Mouse (Mus musculus) neural tube, embryonic 14.5 days (tissue): ENCODE measurements at regions not wholly inside any gene's neighbourhood (a gene's known extent, or its start where the extent isn't known, plus 50 kb on each side); places are given as distances from the start of the nearest gene placed in this dataset.
A peak's percentile ranks its signal among the peaks of the same experiment; 100 is the strongest.

ENCODE experiments used
- ATAC-seq: fragments of 200-750 bp; cut with Nextera tagmentation; 2 replicates; pipeline ENCODE4 v1.8.0; 2017; ENCODE audit warnings: low read depth, mild to moderate bottlenecking, moderate TSS enrichment, moderate library complexity
- H3K27ac ChIP-seq: fragments of 300-500 bp; sonication (generic); 2 replicates; pipeline ENCODE4 v1.5.1; 2014; ENCODE audit warnings: low read depth, mild to moderate bottlenecking, control low read depth, low read length, moderate library complexity, mixed read lengths
- H3K27me3 ChIP-seq: fragments of 300-500 bp; sonication (generic); 2 replicates; pipeline ENCODE4 v1.6.1; 2014; ENCODE audit warnings: low read length; ENCODE audit not compliant: control insufficient read depth, insufficient read depth
- H3K36me3 ChIP-seq: fragments of 300-500 bp; sonication (generic); 2 replicates; pipeline ENCODE4 v1.6.1; 2014; ENCODE audit warnings: low read length, mixed read lengths; ENCODE audit not compliant: control insufficient read depth, insufficient read depth
- H3K4me1 ChIP-seq: fragments of 300-500 bp; sonication (generic); 2 replicates; pipeline ENCODE4 v1.6.1; 2014; ENCODE audit warnings: low read length; ENCODE audit not compliant: control insufficient read depth, insufficient read depth
- H3K4me2 ChIP-seq: fragments of 300-500 bp; sonication (generic); 2 replicates; pipeline ENCODE4 v1.6.1; 2014; ENCODE audit warnings: mild to moderate bottlenecking, low read depth, low read length, control low read depth
- H3K4me3 ChIP-seq: fragments of 300-500 bp; sonication (generic); 2 replicates; pipeline ENCODE4 v1.5.1; 2014; ENCODE audit warnings: low read depth, low read length, control low read depth, mixed read lengths
- H3K9ac ChIP-seq: fragments of 300-500 bp; sonication (generic); replicated peaks from 2 replicates; pipeline ENCODE4 v1.6.1; 2014; ENCODE audit warnings: low read depth, mild to moderate bottlenecking, control low read depth, low read length, mixed read lengths
- H3K9me3 ChIP-seq: fragments of 300-500 bp; sonication (generic); 2 replicates; pipeline ENCODE4 v1.6.1; 2016; ENCODE audit warnings: low read length; ENCODE audit not compliant: control insufficient read depth
- WGBS: fragments of 180-500 bp; shearing (Covaris S2); extraction: QIAGEN DNeasy Blood & Tissue Kit; methylation state at CpG from one replicate; pipeline ENCODE4 v1.1.7; 2014; 5-methylcytosine and 5-hydroxymethylcytosine counted together

GRCm38 (mm10) chr9:41588466-41589425 lies 427.2 kb upstream of the Ubash3b start:
- H3K27ac ChIP-seq: peak overlapping the region; percentile 72
- H3K36me3 ChIP-seq: peaks cover 47% of the 10 kb centered on the region
- ATAC-seq: no peak

GRCm38 (mm10) chr9:41587762-41588161 lies 426.3 kb upstream of the Ubash3b start:
- ATAC-seq: no peak
- WGBS: 37% methylated on average over 4 of the region's 4 CpGs
- Histone ChIP-seq H3K9ac (peak overlapping the region; percentile 100), H3K36me3 (peaks cover 47% of the 10 kb centered on the region), H3K27me3 (no peaks in the 10 kb centered on the region), H3K27ac (peak overlapping the region; percentile 94), H3K4me2 (peak overlapping the region; percentile 86), H3K4me1 (peaks cover 37% of the 10 kb centered on the region), H3K4me3 (peak overlapping the region; percentile 89), H3K9me3 (no peaks in the 10 kb centered on the region)

More at GRCm38 (mm10) chr9:41588466-41589425, 427.2 kb upstream of the Ubash3b start:
- peak overlapping the region; percentile 49 for H3K9ac ChIP-seq
- H3K4me2 ChIP-seq: peak overlapping the region; percentile 86
- H3K4me1 ChIP-seq: peaks cover 37% of the 10 kb centered on the region
- H3K27me3 ChIP-seq: no peaks in the 10 kb centered on the region
- WGBS: 64% methylated on average over 9 of the region's 9 CpGs
- H3K4me3 ChIP-seq: peak overlapping the region; percentile 17; the same call in 1 of the 2 replicates
- H3K9me3 ChIP-seq: no peaks in the 10 kb centered on the region

- Histone ChIP-seq H3K9ac (peak overlapping the region; percentile 100), H3K4me1 (peaks cover 37% of the 10 kb centered on the region), H3K27ac (peak overlapping the region; percentile 94), H3K36me3 (peaks cover 44% of the 10 kb centered on the region), H3K9me3 (no peaks in the 10 kb centered on the region), H3K4me2 (peak overlapping the region; percentile 86), H3K27me3 (no peaks in the 10 kb centered on the region), H3K4me3 (peak overlapping the region; percentile 89)
- 50% methylated on average over 4 of the region's 4 CpGs for WGBS
- no peak for ATAC-seq
Measured at GRCm38 (mm10) chr9:41586966-41587570, 425.6 kb upstream of the Ubash3b start.

GRCm38 (mm10) chr9:41586291-41586690 lies 424.8 kb upstream of the Ubash3b start:
- peak; percentile 67; the same call in 1 of the 2 replicates for ATAC-seq
- Histone ChIP-seq H3K4me3 (peak overlapping the region; percentile 89), H3K4me2 (peak overlapping the region; percentile 86), H3K9me3 (no peaks in the 10 kb centered on the region), H3K36me3 (peaks cover 38% of the 10 kb centered on the region), H3K4me1 (peaks cover 37% of the 10 kb centered on the region), H3K27ac (peak overlapping the region; percentile 94), H3K27me3 (no peaks in the 10 kb centered on the region), H3K9ac (peak overlapping the region; percentile 100)
- WGBS: 38% methylated on average over 7 of the region's 7 CpGs

GRCm38 (mm10) chr9:41585771-41586170 lies 424.3 kb upstream of the Ubash3b start:
- H3K9ac ChIP-seq: peak overlapping the region; percentile 100
- peak overlapping the region; percentile 86 for H3K4me2 ChIP-seq
- H3K36me3 ChIP-seq: peaks cover 33% of the 10 kb centered on the region
- 0 out of 2 replicates have a peak, but pooled peaks have one; percentile 14 for ATAC-seq
- peak overlapping the region; percentile 89 for H3K4me3 ChIP-seq
- H3K9me3 ChIP-seq: no peaks in the 10 kb centered on the region
- peaks cover 37% of the 10 kb centered on the region for H3K4me1 ChIP-seq
- 19% methylated on average over 5 of the region's 5 CpGs for WGBS
- no peaks in the 10 kb centered on the region for H3K27me3 ChIP-seq
- peak overlapping the region; percentile 94 for H3K27ac ChIP-seq

- ATAC-seq: no peak
- H3K36me3 ChIP-seq: peaks cover 29% of the 10 kb centered on the region
Measured at GRCm38 (mm10) chr9:41585012-41585411, 423.5 kb upstream of the Ubash3b start.

GRCm38 (mm10) chr9:41583711-41584329 lies 422.3 kb upstream of the Ubash3b start:
- ATAC-seq: no peak
- H3K4me3 ChIP-seq: peak overlapping the region; percentile 89
- peak overlapping the region; percentile 100 for H3K9ac ChIP-seq
- peaks cover 25% of the 10 kb centered on the region for H3K4me1 ChIP-seq
- peak overlapping the region; percentile 99 for H3K27ac ChIP-seq
- H3K27me3 ChIP-seq: no peaks in the 10 kb centered on the region
- peaks cover 18% of the 10 kb centered on the region; the same call in 1 of the 2 replicates for H3K36me3 ChIP-seq
- WGBS: 11% methylated on average over 8 of the region's 8 CpGs
- H3K4me2 ChIP-seq: peak overlapping the region; percentile 86
- H3K9me3 ChIP-seq: no peaks in the 10 kb centered on the region

More at GRCm38 (mm10) chr9:41585012-41585411, 423.5 kb upstream of the Ubash3b start:
- WGBS: 13% methylated on average over 7 of the region's 7 CpGs
- peak overlapping the region; percentile 100 for H3K9ac ChIP-seq
- peak overlapping the region; percentile 98 for H3K27ac ChIP-seq
- H3K27me3 ChIP-seq: no peaks in the 10 kb centered on the region
- peaks cover 34% of the 10 kb centered on the region for H3K4me1 ChIP-seq
- H3K4me3 ChIP-seq: peak overlapping the region; percentile 89
- H3K4me2 ChIP-seq: peak overlapping the region; percentile 86
- no peaks in the 10 kb centered on the region for H3K9me3 ChIP-seq

GRCm38 (mm10) chr9:41583276-41583675 lies 421.8 kb upstream of the Ubash3b start:
- peak overlapping the region; percentile 89 for H3K4me3 ChIP-seq
- no peaks in the 10 kb centered on the region for H3K9me3 ChIP-seq
- H3K27ac ChIP-seq: peak overlapping the region; percentile 99
- no peaks in the 10 kb centered on the region for H3K27me3 ChIP-seq
- no peak for ATAC-seq
- WGBS: 25% methylated on average over 8 of the region's 8 CpGs
- H3K4me1 ChIP-seq: peaks cover 22% of the 10 kb centered on the region
- H3K9ac ChIP-seq: peak overlapping the region; percentile 100
- peaks cover 12% of the 10 kb centered on the region; the same call in 1 of the 2 replicates for H3K36me3 ChIP-seq
- peak overlapping the region; percentile 86 for H3K4me2 ChIP-seq
